Mouse (Mus musculus) ES-E14 (cell line): ENCODE results near the gene Tsga10ip. TPM values are rescaled to one million over a fixed set of nuclear protein-coding genes. Genes with fewer than 3 reads are reported as not detected.
"Not testable (repeated sequence)": the region's sequence is repeated elsewhere in the genome, so short reads cannot be mapped to it uniquely, and the experiment has no call there.

Experiments
- DNase-seq: peaks from one replicate; pipeline ENCODE4 v3.0.0-alpha.2; 2013; ENCODE audit warnings: low read depth, low spot score
- H3K27ac ChIP-seq: 2 replicates; pipeline ENCODE4 v1.5.1; 2012; ENCODE audit warnings: low read depth, mild to moderate bottlenecking, low read length, moderate library complexity, mixed read lengths; ENCODE audit not compliant: poor library complexity, insufficient read depth, severe bottlenecking
- H3K36me3 ChIP-seq: 2 replicates; pipeline ENCODE4 v1.6.1; 2012; ENCODE audit warnings: mild to moderate bottlenecking, low read length, moderate library complexity, mixed read lengths; ENCODE audit not compliant: control insufficient read depth, poor library complexity, insufficient read depth, severe bottlenecking
- H3K4me1 ChIP-seq, 2 experiments: fragments of 150-350 bp in 1 of 2; sonication (generic) in 1 of 2; 2 replicates each; pipeline ENCODE4 v1.6.1; 2012; ENCODE audit warnings: low read length in 2 of 2, mild to moderate bottlenecking in 1 of 2, mixed read lengths in 1 of 2; ENCODE audit not compliant: control insufficient read depth in 2 of 2, insufficient read depth in 2 of 2, poor library complexity in 1 of 2
- H3K4me3 ChIP-seq, 2 experiments: fragments of 150-350 bp in 1 of 2; sonication (generic) in 1 of 2; 2 replicates each; pipeline ENCODE4 v1.5.1; 2012; ENCODE audit warnings: low read length in 2 of 2, low read depth in 1 of 2, mild to moderate bottlenecking in 1 of 2, mixed read lengths in 1 of 2; ENCODE audit not compliant: insufficient read depth in 1 of 2, poor library complexity in 1 of 2, severe bottlenecking in 1 of 2
- H3K9ac ChIP-seq: 2 replicates; pipeline ENCODE4 v1.6.1; 2012; ENCODE audit warnings: low read depth, mild to moderate bottlenecking, low read length, mixed read lengths; ENCODE audit not compliant: poor library complexity, insufficient read depth, severe bottlenecking
- H3K9me3 ChIP-seq: fragments of 150-350 bp; sonication (generic); 2 replicates; pipeline ENCODE4 v1.6.1; 2012; ENCODE audit warnings: low read depth, mild to moderate bottlenecking, low read length; ENCODE audit not compliant: control insufficient read depth, insufficient read depth
- CHD2 ChIP-seq: IDR thresholded peaks from 2 replicates; pipeline ENCODE4 v1.6.1; 2014; ENCODE audit warnings: mild to moderate bottlenecking, low read depth, low read length, inconsistent platforms
- HCFC1 ChIP-seq: IDR thresholded peaks from 2 replicates; pipeline ENCODE4 v1.6.1; 2012; ENCODE audit warnings: low read length, inconsistent platforms, borderline replicate concordance; ENCODE audit not compliant: insufficient read depth
- MAFK ChIP-seq: IDR thresholded peaks from 2 replicates; pipeline ENCODE4 v1.6.1; 2014; ENCODE audit warnings: mild to moderate bottlenecking, low read depth, low read length, inconsistent platforms; ENCODE audit not compliant: insufficient read depth
- ZC3H11A ChIP-seq: IDR thresholded peaks from 2 replicates; pipeline ENCODE4 v1.6.1; 2012; ENCODE audit warnings: low read depth, mild to moderate bottlenecking, inconsistent platforms, low read length, borderline replicate concordance
- ZNF384 ChIP-seq: IDR thresholded peaks from 2 replicates; pipeline ENCODE4 v1.6.1; 2012; ENCODE audit warnings: low read depth, low read length, inconsistent platforms
- in situ Hi-C, 2 experiments: fragments of 600-800 bp; cut with MboI; formaldehyde crosslinking; loops; one replicate each; pipeline ENCODE4 v1.15.1; 2025; ENCODE audit warnings: low sequenced_read_pairs in 2 of 2, inconsistent platforms in 1 of 2; ENCODE audit not compliant: unreplicated experiment in 2 of 2
- total RNA-seq: library from RNA; depleted of rRNA; stranded (reverse); fragments of 300-350 nt; gene quantifications from 2 replicates; pipeline ENCODE4 v1.2.3, GENCODE M21; 2012

Tsga10ip gene
- total RNA-seq, 1 experiment: 1.5 TPM

- no peak for TF ChIP-seq ZC3H11A
- no peak for TF ChIP-seq ZNF384
- no peak for TF ChIP-seq CHD2
- no peak for TF ChIP-seq MAFK
- TF ChIP-seq HCFC1: no peak
- no peaks in the 10 kb centered on the region for H3K36me3 ChIP-seq
- H3K4me1 ChIP-seq: peaks cover 0 to 8% of the 10 kb centered on the region in 2 experiments; a peak in 2 of 4 replicates
- H3K9me3 ChIP-seq: no peaks in the 10 kb centered on the region
- H3K27ac ChIP-seq: no peak overlapping the region
- H3K4me3 ChIP-seq: peak overlapping the region; percentile 0 to 76; a peak in 3 of 4 replicates
- in situ Hi-C loops: no loop called here
- DNase-seq: no peak
- H3K9ac ChIP-seq: no peak overlapping the region
These were observed 3.6 kb upstream of the Tsga10ip start for GRCm38 (mm10) chr19:5405924-5406323.

GRCm38 (mm10) chr19:5401073-5401472 lies 1.3 kb downstream of the Tsga10ip start:
- in situ Hi-C loops: not testable (repeated sequence)

DNA sequence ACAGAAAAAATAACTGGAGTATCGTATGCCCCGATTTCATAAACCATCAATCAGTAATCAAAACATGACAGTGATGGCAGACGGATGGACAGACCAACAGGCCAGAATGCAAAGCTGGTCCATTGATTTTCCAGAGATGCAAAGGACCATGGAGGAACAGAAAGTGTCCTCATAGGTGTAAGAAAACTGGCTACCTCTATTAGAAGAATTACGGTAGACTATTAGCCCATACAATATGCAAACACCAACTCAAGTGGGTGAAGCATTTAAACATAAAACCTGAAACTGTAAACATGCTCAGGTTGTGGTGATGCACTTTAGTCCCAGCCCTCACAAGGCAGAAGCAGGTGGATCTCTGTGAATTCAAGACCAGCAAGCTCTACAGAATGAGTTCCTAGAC lies 7.0 kb downstream of the Tsga10ip start:
- Histone ChIP-seq H3K4me3 (no peak overlapping the region), H3K4me1 (peaks cover 0 to 16% of the 10 kb centered on the region in 2 experiments; a peak in 1 of 4 replicates), H3K27ac (no peak overlapping the region), H3K36me3 (no peaks in the 10 kb centered on the region), H3K9me3 (no peaks in the 10 kb centered on the region), H3K9ac (no peak overlapping the region)
- no peak for TF ChIP-seq ZC3H11A
- no peak for TF ChIP-seq ZNF384
- no peak for TF ChIP-seq MAFK
- no peak for TF ChIP-seq CHD2
- TF ChIP-seq HCFC1: no peak
- no peak for DNase-seq
- in situ Hi-C loops: no loop called here

More at GRCm38 (mm10) chr19:5401073-5401472, 1.3 kb downstream of the Tsga10ip start:
- not testable (repeated sequence) for H3K9me3 ChIP-seq, H3K36me3 ChIP-seq, DNase-seq, H3K4me1 ChIP-seq, H3K27ac ChIP-seq, H3K4me3 ChIP-seq, H3K9ac ChIP-seq

GRCm38 (mm10) chr19:5394168-5394567 lies 8.2 kb downstream of the Tsga10ip start:
- H3K9ac ChIP-seq: no peak overlapping the region

GRCm38 (mm10) chr19:5392892-5393291 lies 9.4 kb downstream of the Tsga10ip start:
- DNase-seq: no peak
- H3K9me3 ChIP-seq: no peaks in the 10 kb centered on the region
- no peak overlapping the region for H3K4me3 ChIP-seq
- in situ Hi-C loops: no loop called here
- TF ChIP-seq CHD2 (no peak), ZC3H11A (no peak), ZNF384 (no peak), MAFK (no peak), HCFC1 (no peak)
- no peaks in the 10 kb centered on the region for H3K36me3 ChIP-seq
- H3K27ac ChIP-seq: no peak overlapping the region
- no peak overlapping the region for H3K9ac ChIP-seq
- H3K4me1 ChIP-seq: peaks cover 0 to 12% of the 10 kb centered on the region in 2 experiments; a peak in 1 of 4 replicates

More at GRCm38 (mm10) chr19:5394168-5394567, 8.2 kb downstream of the Tsga10ip start:
- TF ChIP-seq HCFC1 (no peak), CHD2 (no peak), ZNF384 (no peak), MAFK (no peak), ZC3H11A (no peak)
- Histone ChIP-seq H3K4me1 (peaks cover 0 to 12% of the 10 kb centered on the region in 2 experiments; a peak in 1 of 4 replicates), H3K36me3 (no peaks in the 10 kb centered on the region), H3K27ac (no peak overlapping the region), H3K4me3 (no peak overlapping the region), H3K9me3 (no peaks in the 10 kb centered on the region)
- no peak for DNase-seq
- in situ Hi-C loops: no loop called here
